Mouse (Mus musculus) neutrophil, adult 59 days (primary cell): Measurements from ENCODE around the gene Ssxa1. TPM values are rescaled to one million over a fixed set of nuclear protein-coding genes. Genes with fewer than 3 reads are reported as not detected.

Source experiments
- total RNA-seq, 2 experiments: library from RNA; stranded (reverse); gene quantifications; 1 replicate in 1 of 2; 2 replicates in 1 of 2; pipeline ENCODE4 v1.2.4; 2023

The Ssxa1 gene
- total RNA-seq: not detected

GRCm38 (mm10) chrX:21115520-21115919 lies at the start of gene Ssxa1:
TSS of gene Ssxa1 (plus strand) at chrX:21115820.

GRCm38 (mm10) chrX:21068106-21068505 lies 47.5 kb upstream of the Ssxa1 start, which contains the start of gene Spaca5:
TSS of gene Spaca5 (plus strand) at chrX:21068406.

GRCm38 (mm10) chrX:21088983-21089866 lies 26.4 kb upstream of the Ssxa1 start, which contains the start of gene Zfp300:
TSS of gene Zfp300 (minus strand) at chrX:21089527.

Other genes starting within 250 kb of the Ssxa1 start
- under 1 TPM in 1 of 2 experiments, not detected in 1; 0.64 TPM for gene Timp1, start 245.7 kb upstream of the Ssxa1 start, total RNA-seq
- gene Syn1, start 194.8 kb upstream of the Ssxa1 start, total RNA-seq: 1 to 10 TPM; 1.4 to 1.8 TPM
- gene Cfp, start 184.3 kb upstream of the Ssxa1 start, total RNA-seq: 100 to 1,000 TPM; 228 to 255 TPM
- gene Elk1, start 165.2 kb upstream of the Ssxa1 start, total RNA-seq: 10 to 100 TPM; 11.3 to 13.0 TPM
- gene Uxt, start 153.8 kb upstream of the Ssxa1 start, total RNA-seq: 10 to 100 TPM; 20.3 to 25.0 TPM
- 10 to 100 TPM; 11.4 to 12.8 TPM for gene Zfp182, start 53.5 kb upstream of the Ssxa1 start, total RNA-seq
- not detected for gene Spaca5, start 47.4 kb upstream of the Ssxa1 start, total RNA-seq
- gene Zfp300, start 26.3 kb upstream of the Ssxa1 start, total RNA-seq: under 1 TPM in 1 of 2 experiments, not detected in 1; 0.07 TPM
- not detected for gene Gm21876, start 59.8 kb downstream of the Ssxa1 start, total RNA-seq